Mouse (Mus musculus): Measurements from ENCODE around the gene Usp51. TPM values are rescaled to one million over a fixed set of nuclear protein-coding genes. Genes with fewer than 3 reads are reported as not detected.
A peak's percentile ranks its signal among the peaks of the same experiment; 100 is the strongest.
"Not testable (repeated sequence)": the region's sequence is repeated elsewhere in the genome, so short reads cannot be mapped to it uniquely, and the experiment has no call there.

The Usp51 gene
- 3.7 and 3.8 TPM in 2 replicates for polyA plus RNA-seq (2014; fragmentation: Nextera tagmentation; extraction: Ambion mirVana)

- WGBS: 16% methylated on average over 23 of the region's 23 CpGs
- peak within 1 kb of the TSS; percentile 53 for H3K4me3 ChIP-seq (ENCODE audit: low read depth, low read length)
- no peaks in the 10 kb centered on the region for H3K9me3 ChIP-seq (ENCODE audit: control insufficient read depth, low read length)
- H3K4me1 ChIP-seq (replicated peaks; ENCODE audit: control insufficient read depth, insufficient read depth, low read length): no peaks in the 10 kb centered on the region
- H3K4me2 ChIP-seq (replicated peaks; ENCODE audit: low read depth, low read length): peak within 1 kb of the TSS; percentile 52
- ATAC-seq (ENCODE audit: low FRiP score) (peak; percentile 83), DNase-seq (ENCODE audit: low spot score) (peak; percentile 44)
- peak within 1 kb of the TSS; percentile 74 for H3K27ac ChIP-seq (ENCODE audit: low read depth, low read length)
- H3K36me3 ChIP-seq (ENCODE audit: control insufficient read depth, insufficient read depth, low read length): no peaks in the 10 kb centered on the region
- H3K27me3 ChIP-seq (ENCODE audit: control insufficient read depth, insufficient read depth, low read length): 0 out of 2 replicates have a peak, but pooled peaks cover 2% of the 10 kb centered on the region
- H3K9ac ChIP-seq (ENCODE audit: low read depth, low read length): peak within 1 kb of the TSS; percentile 57
Observed at GRCm38 (mm10) chrX:153006387-153006841, at the start of gene Usp51. Usp51 (plus strand) TSS chrX:153006469.

GRCm38 (mm10) chrX:152969606-152970005 lies 36.7 kb upstream of the Usp51 start:
- H3K4me3 ChIP-seq (ENCODE audit: low read depth, low read length): no peak overlapping the region
- H3K36me3 ChIP-seq (ENCODE audit: control insufficient read depth, insufficient read depth, low read length): no peaks in the 10 kb centered on the region
- DNase-seq (ENCODE audit: low spot score) (peak; percentile 6), ATAC-seq (ENCODE audit: low FRiP score) (no peak)
- H3K9me3 ChIP-seq (ENCODE audit: control insufficient read depth, low read length): no peaks in the 10 kb centered on the region
- WGBS: 77% methylated on average over 6 of the region's 6 CpGs
- no peaks in the 10 kb centered on the region for H3K4me1 ChIP-seq (replicated peaks; ENCODE audit: control insufficient read depth, insufficient read depth, low read length)
- no peaks in the 10 kb centered on the region for H3K27me3 ChIP-seq (ENCODE audit: control insufficient read depth, insufficient read depth, low read length)
- no peak overlapping the region for H3K9ac ChIP-seq (ENCODE audit: low read depth, low read length)
- H3K4me2 ChIP-seq (replicated peaks; ENCODE audit: low read depth, low read length): no peak overlapping the region
- no peak overlapping the region for H3K27ac ChIP-seq (ENCODE audit: low read depth, low read length)

GRCm38 (mm10) chrX:152973476-152974203 lies 32.6 kb upstream of the Usp51 start:
- H3K4me1 ChIP-seq (replicated peaks; ENCODE audit: control insufficient read depth, insufficient read depth, low read length); DNase-seq (ENCODE audit: low spot score); H3K36me3 ChIP-seq (ENCODE audit: control insufficient read depth, insufficient read depth, low read length); H3K27me3 ChIP-seq (ENCODE audit: control insufficient read depth, insufficient read depth, low read length); H3K4me3 ChIP-seq (ENCODE audit: low read depth, low read length); H3K9ac ChIP-seq (ENCODE audit: low read depth, low read length); H3K27ac ChIP-seq (ENCODE audit: low read depth, low read length); H3K9me3 ChIP-seq (ENCODE audit: control insufficient read depth, low read length); H3K4me2 ChIP-seq (replicated peaks; ENCODE audit: low read depth, low read length): not testable (repeated sequence)
- peak; percentile 97 for ATAC-seq (ENCODE audit: low FRiP score)
- 9% methylated on average over 5 of the region's 19 CpGs for WGBS

GRCm38 (mm10) chrX:152974204-152974661 lies 32.0 kb upstream of the Usp51 start:
- H3K4me1 ChIP-seq (replicated peaks; ENCODE audit: control insufficient read depth, insufficient read depth, low read length): no peaks in the 10 kb centered on the region
- ATAC-seq (ENCODE audit: low FRiP score): peak; percentile 51
- H3K4me3 ChIP-seq (ENCODE audit: low read depth, low read length): no peak overlapping the region
- peak overlapping the region; percentile 76 for H3K27ac ChIP-seq (ENCODE audit: low read depth, low read length)
- H3K9me3 ChIP-seq (ENCODE audit: control insufficient read depth, low read length): no peaks in the 10 kb centered on the region
- no peak overlapping the region for H3K9ac ChIP-seq (ENCODE audit: low read depth, low read length)
- 6% methylated on average over 7 of the region's 10 CpGs for WGBS
- no peaks in the 10 kb centered on the region for H3K27me3 ChIP-seq (ENCODE audit: control insufficient read depth, insufficient read depth, low read length)
- no peaks in the 10 kb centered on the region for H3K36me3 ChIP-seq (ENCODE audit: control insufficient read depth, insufficient read depth, low read length)
- DNase-seq (ENCODE audit: low spot score): peak; percentile 51
- H3K4me2 ChIP-seq (replicated peaks; ENCODE audit: low read depth, low read length): 0 out of 2 replicates have a peak overlapping the region, but pooled peaks have one; percentile 14

- Histone ChIP-seq H3K27ac (ENCODE audit: low read depth, low read length) (no peak overlapping the region), H3K36me3 (ENCODE audit: control insufficient read depth, insufficient read depth, low read length) (no peaks in the 10 kb centered on the region), H3K4me2 (replicated peaks; ENCODE audit: low read depth, low read length) (no peak overlapping the region), H3K9me3 (ENCODE audit: control insufficient read depth, low read length) (no peaks in the 10 kb centered on the region), H3K4me1 (replicated peaks; ENCODE audit: control insufficient read depth, insufficient read depth, low read length) (no peaks in the 10 kb centered on the region), H3K27me3 (ENCODE audit: control insufficient read depth, insufficient read depth, low read length) (no peaks in the 10 kb centered on the region), H3K4me3 (ENCODE audit: low read depth, low read length) (no peak overlapping the region), H3K9ac (ENCODE audit: low read depth, low read length) (no peak overlapping the region)
- ATAC-seq (ENCODE audit: low FRiP score): no peak
- WGBS: 91% methylated on average over 6 of the region's 6 CpGs
- DNase-seq (ENCODE audit: low spot score): no peak
Observed at GRCm38 (mm10) chrX:152976538-152976937, 29.7 kb upstream of the Usp51 start.

- no peaks in the 10 kb centered on the region for H3K27me3 ChIP-seq (ENCODE audit: control insufficient read depth, insufficient read depth, low read length)
- no peaks in the 10 kb centered on the region for H3K36me3 ChIP-seq (ENCODE audit: control insufficient read depth, insufficient read depth, low read length)
- no peak for DNase-seq (ENCODE audit: low spot score)
- ATAC-seq (ENCODE audit: low FRiP score): no peak
- H3K9me3 ChIP-seq (ENCODE audit: control insufficient read depth, low read length): no peaks in the 10 kb centered on the region
- WGBS: 67% methylated on average over 2 of the region's 2 CpGs
- no peak overlapping the region for H3K4me2 ChIP-seq (replicated peaks; ENCODE audit: low read depth, low read length)
- no peaks in the 10 kb centered on the region for H3K4me1 ChIP-seq (replicated peaks; ENCODE audit: control insufficient read depth, insufficient read depth, low read length)
- H3K27ac ChIP-seq (ENCODE audit: low read depth, low read length): no peak overlapping the region
- H3K4me3 ChIP-seq (ENCODE audit: low read depth, low read length): no peak overlapping the region
- H3K9ac ChIP-seq (ENCODE audit: low read depth, low read length): no peak overlapping the region
Observed at GRCm38 (mm10) chrX:152985009-152985408, 21.3 kb upstream of the Usp51 start.

GRCm38 (mm10) chrX:152989852-152990251 lies 16.4 kb upstream of the Usp51 start:
- not testable (repeated sequence) for H3K4me1 ChIP-seq (replicated peaks; ENCODE audit: control insufficient read depth, insufficient read depth, low read length); ATAC-seq (ENCODE audit: low FRiP score); H3K9me3 ChIP-seq (ENCODE audit: control insufficient read depth, low read length); H3K4me3 ChIP-seq (ENCODE audit: low read depth, low read length); H3K4me2 ChIP-seq (replicated peaks; ENCODE audit: low read depth, low read length); DNase-seq (ENCODE audit: low spot score); H3K27ac ChIP-seq (ENCODE audit: low read depth, low read length); H3K9ac ChIP-seq (ENCODE audit: low read depth, low read length); H3K36me3 ChIP-seq (ENCODE audit: control insufficient read depth, insufficient read depth, low read length); H3K27me3 ChIP-seq (ENCODE audit: control insufficient read depth, insufficient read depth, low read length)

- not testable (repeated sequence) for H3K9ac ChIP-seq (ENCODE audit: low read depth, low read length); H3K9me3 ChIP-seq (ENCODE audit: control insufficient read depth, low read length); DNase-seq (ENCODE audit: low spot score); H3K27ac ChIP-seq (ENCODE audit: low read depth, low read length); H3K36me3 ChIP-seq (ENCODE audit: control insufficient read depth, insufficient read depth, low read length); H3K4me2 ChIP-seq (replicated peaks; ENCODE audit: low read depth, low read length); ATAC-seq (ENCODE audit: low FRiP score); H3K27me3 ChIP-seq (ENCODE audit: control insufficient read depth, insufficient read depth, low read length); H3K4me1 ChIP-seq (replicated peaks; ENCODE audit: control insufficient read depth, insufficient read depth, low read length); H3K4me3 ChIP-seq (ENCODE audit: low read depth, low read length)
- WGBS: no CpG with 5 or more reads among the region's 3 CpGs
Observed at GRCm38 (mm10) chrX:152996105-152996504, 10.2 kb upstream of the Usp51 start.
